Mouse (Mus musculus) E14TG2a.4 (cell line): ENCODE results near the gene Kcnh1.

Source experiments
- H3K27me3 ChIP-seq: 2 replicates; pipeline ENCODE4 v1.6.1; 2014; ENCODE audit warnings: low read length, control low read depth; ENCODE audit not compliant: insufficient read depth
- H3K36me3 ChIP-seq: 2 replicates; pipeline ENCODE4 v1.6.1; 2014; ENCODE audit warnings: low read length, control low read depth; ENCODE audit not compliant: insufficient read depth
- H3K4me1 ChIP-seq: replicated peaks from 2 replicates; pipeline ENCODE4 v1.6.1; 2014; ENCODE audit warnings: low read depth, low read length, control low read depth
- H3K4me3 ChIP-seq: replicated peaks from 2 replicates; pipeline ENCODE4 v1.5.1; 2014; ENCODE audit warnings: mild to moderate bottlenecking, low read length
- H3K9me3 ChIP-seq: 2 replicates; pipeline ENCODE4 v1.6.1; 2014; ENCODE audit warnings: low read length, control low read depth
- CTCF ChIP-seq: conservative IDR thresholded peaks from 2 replicates; pipeline ENCODE4 v1.5.1; 2014; ENCODE audit warnings: low read length
- NANOG ChIP-seq: IDR thresholded peaks from 2 replicates; pipeline ENCODE4 v1.6.1; 2014; ENCODE audit warnings: borderline replicate concordance, low read length, mixed read lengths
- POU5F1 ChIP-seq: IDR thresholded peaks from 2 replicates; pipeline ENCODE4 v1.6.1; 2014; ENCODE audit warnings: low read length, borderline replicate concordance

The Kcnh1 gene

DNA sequence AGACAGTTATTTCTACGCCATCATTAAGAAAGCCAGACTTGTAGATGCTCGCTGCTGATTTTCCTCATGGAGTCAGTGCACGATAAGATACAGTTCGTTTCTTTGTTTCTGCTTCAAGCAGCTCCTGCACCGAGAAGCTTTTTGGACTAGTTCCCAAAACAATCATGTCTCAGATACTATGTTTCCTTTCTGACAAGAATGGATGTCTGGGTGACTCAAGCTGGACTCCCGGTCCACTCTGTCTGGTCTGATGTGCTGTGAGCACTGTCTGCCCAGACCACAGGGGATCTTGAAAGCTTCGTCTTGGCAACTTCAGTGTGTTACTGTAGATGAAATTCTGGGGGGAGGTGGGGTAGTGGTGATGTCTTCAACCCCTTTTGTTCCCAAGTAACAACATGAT lies 109.8 kb downstream of the Kcnh1 start:
- Histone ChIP-seq H3K4me1 (peaks cover 12% of the 10 kb centered on the region), H3K4me3 (no peak overlapping the region), H3K27me3 (no peaks in the 10 kb centered on the region), H3K36me3 (no peaks in the 10 kb centered on the region), H3K9me3 (no peaks in the 10 kb centered on the region)
- TF ChIP-seq NANOG (no peak), POU5F1 (no peak), CTCF (no peak)

DNA sequence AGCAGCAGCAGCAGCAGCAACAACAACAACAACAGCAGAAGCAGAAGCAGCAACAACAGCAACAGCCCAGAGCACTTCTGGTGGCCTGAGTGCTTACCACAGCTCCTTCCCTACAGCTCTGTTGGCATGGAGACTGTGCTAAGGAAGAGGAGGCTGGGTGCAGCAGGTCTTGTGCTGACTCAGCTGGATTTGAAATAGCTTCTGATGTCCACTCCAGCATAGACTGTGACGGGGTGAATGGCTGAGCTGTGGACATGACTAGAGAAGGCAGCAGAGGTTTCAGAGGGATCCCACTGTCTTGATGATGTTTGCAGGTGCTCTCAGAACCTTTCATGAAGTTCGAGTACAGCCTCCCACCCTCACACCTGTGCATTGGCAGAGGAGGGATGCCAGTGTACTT lies 113.0 kb downstream of the Kcnh1 start:
- no peak for TF ChIP-seq NANOG
- H3K4me1 ChIP-seq: no peaks in the 10 kb centered on the region
- H3K36me3 ChIP-seq: no peaks in the 10 kb centered on the region

GRCm38 (mm10) chr1:192305155-192305554 lies 114.6 kb downstream of the Kcnh1 start:
- no peak for TF ChIP-seq NANOG
- no peak for TF ChIP-seq POU5F1
- no peak for TF ChIP-seq CTCF
- Histone ChIP-seq H3K9me3 (no peaks in the 10 kb centered on the region; the same call in 1 of the 2 replicates), H3K27me3 (no peaks in the 10 kb centered on the region), H3K36me3 (no peaks in the 10 kb centered on the region), H3K4me3 (no peak overlapping the region), H3K4me1 (no peaks in the 10 kb centered on the region)

More for the DNA sequence above, 113.0 kb downstream of the Kcnh1 start:
- Histone ChIP-seq H3K27me3 (no peaks in the 10 kb centered on the region), H3K4me3 (no peak overlapping the region), H3K9me3 (no peaks in the 10 kb centered on the region)

DNA sequence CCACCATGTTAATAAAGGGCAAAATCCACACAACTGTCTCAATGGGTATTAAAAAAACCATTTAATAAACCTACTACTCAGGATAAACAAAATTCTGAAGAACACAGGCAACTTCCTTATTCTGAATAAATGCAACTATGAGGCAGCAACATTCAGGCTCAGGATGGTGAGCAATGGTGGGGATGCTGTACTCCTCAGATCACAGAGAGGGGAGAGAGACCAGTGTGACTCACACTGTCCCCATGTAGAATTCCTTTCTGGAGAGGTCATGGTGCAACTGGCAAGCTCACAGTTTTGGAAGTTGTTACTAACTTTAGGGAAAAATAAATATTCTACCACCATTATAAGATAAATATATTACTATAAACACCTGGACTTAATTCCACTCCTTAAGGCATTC lies 116.5 kb downstream of the Kcnh1 start:
- H3K4me3 ChIP-seq: no peak overlapping the region

DNA sequence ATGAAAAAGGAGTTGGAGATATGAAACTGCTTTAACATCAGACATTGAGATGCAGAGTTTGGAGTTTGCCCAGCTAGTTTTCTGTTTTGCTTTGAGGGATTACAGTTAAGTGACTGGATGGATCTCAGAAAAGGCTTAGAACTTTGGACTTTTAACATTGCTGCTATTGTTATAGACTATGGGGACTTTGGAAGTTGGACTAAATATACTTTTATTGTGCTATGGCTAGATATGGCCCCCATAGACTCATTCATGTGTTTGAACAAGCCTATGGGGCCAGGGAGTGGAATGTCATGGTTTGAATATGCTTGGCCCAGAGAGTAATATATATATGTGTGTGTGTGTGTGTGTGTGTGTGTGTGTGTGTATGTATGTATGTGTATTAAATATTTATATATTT lies 120.7 kb downstream of the Kcnh1 start:
- H3K4me1 ChIP-seq: peaks cover 14% of the 10 kb centered on the region
- TF ChIP-seq CTCF (no peak), POU5F1 (no peak), NANOG (no peak)
- H3K4me3 ChIP-seq: no peak overlapping the region
- H3K36me3 ChIP-seq: no peaks in the 10 kb centered on the region
- H3K27me3 ChIP-seq: no peaks in the 10 kb centered on the region
- H3K9me3 ChIP-seq: no peaks in the 10 kb centered on the region; the same call in 1 of the 2 replicates

More for the DNA sequence above, 116.5 kb downstream of the Kcnh1 start:
- no peak for TF ChIP-seq POU5F1
- TF ChIP-seq CTCF: no peak
- no peak for TF ChIP-seq NANOG
- H3K4me1 ChIP-seq: peaks cover 4% of the 10 kb centered on the region; the same call in 1 of the 2 replicates
- H3K9me3 ChIP-seq: no peaks in the 10 kb centered on the region; the same call in 1 of the 2 replicates
- H3K36me3 ChIP-seq: no peaks in the 10 kb centered on the region
- no peaks in the 10 kb centered on the region for H3K27me3 ChIP-seq

GRCm38 (mm10) chr1:192311851-192312438 lies 121.4 kb downstream of the Kcnh1 start:
- Histone ChIP-seq H3K4me3 (no peak overlapping the region), H3K27me3 (no peaks in the 10 kb centered on the region), H3K36me3 (no peaks in the 10 kb centered on the region), H3K4me1 (peaks cover 14% of the 10 kb centered on the region), H3K9me3 (no peaks in the 10 kb centered on the region; the same call in 1 of the 2 replicates)
- TF ChIP-seq POU5F1 (no peak), NANOG (no peak), CTCF (no peak)

DNA sequence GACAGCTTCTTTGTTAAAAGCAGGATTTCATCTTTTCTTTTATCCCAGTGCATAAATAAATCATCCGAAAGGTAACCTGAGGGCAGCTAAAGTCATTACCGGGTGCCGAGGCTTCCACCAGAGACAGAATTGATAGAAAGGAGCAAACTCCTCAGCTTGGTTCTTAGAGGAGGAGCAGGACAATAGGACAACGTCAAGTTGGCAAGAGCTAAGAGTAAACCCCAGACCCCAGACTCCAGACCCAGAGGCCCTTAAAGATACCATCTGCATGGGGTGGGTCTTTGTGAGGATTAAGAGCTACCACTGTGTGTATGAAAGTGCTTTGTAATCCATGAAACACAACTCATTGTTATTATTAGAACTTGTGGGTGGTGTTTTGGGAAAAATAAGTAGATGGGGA lies 121.9 kb downstream of the Kcnh1 start:
- TF ChIP-seq POU5F1 (no peak), NANOG (no peak), CTCF (no peak)
- H3K36me3 ChIP-seq: no peaks in the 10 kb centered on the region
- H3K4me3 ChIP-seq: no peak overlapping the region
- H3K4me1 ChIP-seq: peaks cover 14% of the 10 kb centered on the region
- no peaks in the 10 kb centered on the region for H3K27me3 ChIP-seq
- no peaks in the 10 kb centered on the region; the same call in 1 of the 2 replicates for H3K9me3 ChIP-seq

DNA sequence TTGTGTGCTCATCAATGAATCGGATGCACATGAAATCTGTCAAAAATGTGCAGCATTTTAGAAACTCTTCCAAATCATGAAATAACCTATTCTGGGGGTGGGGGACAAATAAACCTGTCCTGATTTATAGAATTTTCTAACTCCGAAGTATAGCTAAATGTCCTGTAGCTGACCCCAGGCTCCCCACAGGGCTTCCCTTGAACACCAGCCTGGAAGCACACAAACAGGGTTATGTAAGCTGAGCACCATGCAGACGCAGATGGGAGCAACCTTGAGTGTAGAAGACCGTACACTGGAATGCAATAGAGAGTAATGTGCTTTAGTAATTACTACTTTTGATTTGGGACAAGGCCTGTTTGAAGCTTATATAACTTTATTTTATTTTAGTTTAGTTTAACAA lies 122.4 kb downstream of the Kcnh1 start:
- Histone ChIP-seq H3K36me3 (no peaks in the 10 kb centered on the region), H3K4me1 (peaks cover 14% of the 10 kb centered on the region), H3K4me3 (no peak overlapping the region), H3K27me3 (no peaks in the 10 kb centered on the region), H3K9me3 (no peaks in the 10 kb centered on the region; the same call in 1 of the 2 replicates)
- TF ChIP-seq NANOG (no peak), CTCF (no peak)

DNA sequence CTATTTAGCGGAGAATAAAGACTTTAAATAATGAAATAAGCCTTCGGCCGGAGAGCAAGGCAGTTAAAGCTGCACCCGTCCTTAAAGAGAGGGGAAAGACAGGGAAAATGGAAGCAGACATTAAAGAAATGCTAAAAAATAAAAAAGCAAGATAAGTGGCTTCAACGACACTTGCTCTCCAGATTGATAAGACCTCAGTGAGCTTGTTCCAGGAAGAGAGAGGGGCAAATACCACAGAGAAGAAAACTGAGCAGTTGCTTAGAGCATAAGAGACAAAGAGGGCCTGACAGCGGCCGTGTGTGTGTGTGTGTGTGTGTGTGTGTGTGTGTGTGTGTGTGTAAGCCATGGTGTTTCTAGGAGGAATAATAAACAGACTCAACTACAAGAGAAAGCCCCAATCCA lies 123.0 kb downstream of the Kcnh1 start:
- no peak for TF ChIP-seq CTCF
- TF ChIP-seq POU5F1: no peak
- TF ChIP-seq NANOG: no peak
- Histone ChIP-seq H3K9me3 (no peaks in the 10 kb centered on the region; the same call in 1 of the 2 replicates), H3K4me1 (peaks cover 14% of the 10 kb centered on the region), H3K27me3 (no peaks in the 10 kb centered on the region), H3K36me3 (no peaks in the 10 kb centered on the region), H3K4me3 (no peak overlapping the region)
